Mouse (Mus musculus) embryonic facial prominence, embryonic 10.5 days (tissue): ENCODE results near the gene Prkaca. TPM values are rescaled to one million over a fixed set of nuclear protein-coding genes. Genes with fewer than 3 reads are reported as not detected.

Experiments used
- DNase-seq: peaks from one replicate; pipeline ENCODE4 v3.0.0-alpha.2; 2017; ENCODE audit warnings: low spot score
- H3K27ac ChIP-seq: fragments of 300-500 bp; sonication (generic); replicated peaks from 2 replicates; pipeline ENCODE4 v1.5.1; 2016; ENCODE audit warnings: mild to moderate bottlenecking
- H3K27me3 ChIP-seq: fragments of 300-500 bp; sonication (generic); replicated peaks from 2 replicates; pipeline ENCODE4 v1.6.1; 2016; ENCODE audit warnings: low read depth, mild to moderate bottlenecking; ENCODE audit not compliant: poor library complexity, severe bottlenecking
- H3K36me3 ChIP-seq: fragments of 300-500 bp; sonication (generic); replicated peaks from 2 replicates; pipeline ENCODE4 v1.6.1; 2016; ENCODE audit warnings: mild to moderate bottlenecking, moderate library complexity
- H3K4me1 ChIP-seq: fragments of 300-500 bp; sonication (generic); 2 replicates; pipeline ENCODE4 v1.6.1; 2016
- H3K4me3 ChIP-seq: fragments of 300-500 bp; sonication (generic); 2 replicates; pipeline ENCODE4 v1.5.1; 2016; ENCODE audit warnings: mild to moderate bottlenecking, moderate library complexity
- H3K9me3 ChIP-seq: fragments of 300-500 bp; sonication (generic); 2 replicates; pipeline ENCODE4 v1.6.1; 2016; ENCODE audit warnings: mild to moderate bottlenecking
- WGBS: fragments of 180-500 bp; shearing (Covaris S2); methylation state at CpG from one replicate; pipeline ENCODE4 v1.1.7; 2016; 5-methylcytosine and 5-hydroxymethylcytosine counted together
- microRNA counts: library from miRNA; unstranded; fragments of <30 nt; microRNA quantifications from one replicate; lab custom pipeline; 2017
- microRNA-seq: library from miRNA; unstranded; fragments of <30 nt; microRNA quantifications from one replicate; pipeline ENCODE4, GENCODE M21; 2017
- polyA plus RNA-seq: library from polyadenylated mRNA; unstranded; fragments of >200 nt; fragmentation: Nextera tagmentation; extraction: Ambion mirVana; gene quantifications from 2 replicates; pipeline ENCODE4 v1.2.1, GENCODE M21; 2016

The Prkaca gene
- polyA plus RNA-seq, 1 experiment from 2014 or later, result 153 TPM

- 14% methylated on average over 10 of the region's 10 CpGs for WGBS
- Histone ChIP-seq H3K4me1 (peaks cover 39% of the 10 kb centered on the region), H3K27ac (no peak overlapping the region), H3K9me3 (no peaks in the 10 kb centered on the region), H3K27me3 (peaks cover 53% of the 10 kb centered on the region), H3K4me3 (no peak overlapping the region), H3K36me3 (no peaks in the 10 kb centered on the region)
- DNase-seq, result no peak
These were observed 54.7 kb downstream of the Prkaca start for GRCm38 (mm10) chr8:84027449-84027848.

GRCm38 (mm10) chr8:84029272-84029671 is 56.5 kb downstream of the Prkaca start:
- DNase-seq, result no peak
- H3K36me3 ChIP-seq, result no peaks in the 10 kb centered on the region
- peaks cover 24% of the 10 kb centered on the region for H3K4me1 ChIP-seq
- H3K4me3 ChIP-seq, result no peak overlapping the region
- 88% methylated on average over 5 of the region's 5 CpGs for WGBS
- no peaks in the 10 kb centered on the region for H3K9me3 ChIP-seq
- no peak overlapping the region for H3K27ac ChIP-seq
- H3K27me3 ChIP-seq, result peaks cover 44% of the 10 kb centered on the region

GRCm38 (mm10) chr8:84032777-84033176 is 60.0 kb downstream of the Prkaca start:
- H3K4me3 ChIP-seq, result no peak overlapping the region
- no peaks in the 10 kb centered on the region for H3K36me3 ChIP-seq
- 0 out of 2 replicates have a peak, but pooled peaks cover 2% of the 10 kb centered on the region for H3K4me1 ChIP-seq
- H3K27ac ChIP-seq, result no peak overlapping the region
- WGBS, result 79% methylated on average over 4 of the region's 4 CpGs
- no peaks in the 10 kb centered on the region for H3K9me3 ChIP-seq
- peaks cover 32% of the 10 kb centered on the region for H3K27me3 ChIP-seq
- no peak for DNase-seq

- H3K36me3 ChIP-seq, result no peaks in the 10 kb centered on the region
- no peaks in the 10 kb centered on the region for H3K9me3 ChIP-seq
- H3K27me3 ChIP-seq, result peaks cover 67% of the 10 kb centered on the region
- H3K27ac ChIP-seq, result no peak overlapping the region
- DNase-seq, result no peak
- peaks cover 16% of the 10 kb centered on the region for H3K4me1 ChIP-seq
- WGBS, result 76% methylated on average over 5 of the region's 5 CpGs
- H3K4me3 ChIP-seq, result no peak overlapping the region
These were observed 65.2 kb downstream of the Prkaca start for GRCm38 (mm10) chr8:84038015-84038414.

- WGBS, result 10% methylated on average over 5 of the region's 5 CpGs
- DNase-seq, result peak; percentile 86
- Histone ChIP-seq H3K4me1 (peaks cover 18% of the 10 kb centered on the region), H3K27me3 (peaks cover 78% of the 10 kb centered on the region), H3K9me3 (no peaks in the 10 kb centered on the region), H3K27ac (no peak overlapping the region), H3K4me3 (no peak overlapping the region), H3K36me3 (no peaks in the 10 kb centered on the region)
These were observed 66.3 kb downstream of the Prkaca start for GRCm38 (mm10) chr8:84039050-84039449.

GRCm38 (mm10) chr8:84042066-84042947 is 69.5 kb downstream of the Prkaca start, which contains the start of gene Il27ra:
Gene Il27ra, minus strand, starts transcription at chr8:84042589.
- H3K9me3 ChIP-seq, result no peaks in the 10 kb centered on the region
- H3K27ac ChIP-seq, result no peak within 1 kb of the TSS
- peak; percentile 75 for DNase-seq
- peak within 1 kb of the TSS; percentile 56 for H3K4me3 ChIP-seq
- peaks cover 93% of the 10 kb centered on the region for H3K27me3 ChIP-seq
- no peaks in the 10 kb centered on the region for H3K36me3 ChIP-seq
- peaks cover 26% of the 10 kb centered on the region for H3K4me1 ChIP-seq
- WGBS, result 4% methylated on average over 40 of the region's 40 CpGs

- Histone ChIP-seq H3K4me1 (peaks cover 26% of the 10 kb centered on the region), H3K36me3 (no peaks in the 10 kb centered on the region), H3K4me3 (peak overlapping the region; percentile 56), H3K27ac (no peak overlapping the region), H3K9me3 (no peaks in the 10 kb centered on the region), H3K27me3 (peaks cover 87% of the 10 kb centered on the region)
- peak; percentile 20 for DNase-seq
- 32% methylated on average over 12 of the region's 12 CpGs for WGBS
These were observed 70.2 kb downstream of the Prkaca start for GRCm38 (mm10) chr8:84042948-84043342.

- Histone ChIP-seq H3K4me3 (no peak overlapping the region; the same call in 1 of the 2 replicates), H3K36me3 (no peaks in the 10 kb centered on the region), H3K9me3 (no peaks in the 10 kb centered on the region), H3K4me1 (peaks cover 26% of the 10 kb centered on the region), H3K27me3 (peaks cover 77% of the 10 kb centered on the region), H3K27ac (no peak overlapping the region)
- 4% methylated on average over 7 of the region's 7 CpGs for WGBS
- peak; percentile 24 for DNase-seq
These were observed 71.3 kb downstream of the Prkaca start for GRCm38 (mm10) chr8:84044103-84044502.

- no peak for DNase-seq
- H3K27me3 ChIP-seq, result peaks cover 71% of the 10 kb centered on the region
- H3K27ac ChIP-seq, result no peak within 1 kb of the TSS
- H3K9me3 ChIP-seq, result no peaks in the 10 kb centered on the region
- peaks cover 26% of the 10 kb centered on the region for H3K4me1 ChIP-seq
- peak within 1 kb of the TSS; percentile 35 for H3K4me3 ChIP-seq
- WGBS, result 9% methylated on average over 9 of the region's 9 CpGs
- H3K36me3 ChIP-seq, result no peaks in the 10 kb centered on the region
These were observed 72.1 kb downstream of the Prkaca start, which contains the start of gene Rln3 for GRCm38 (mm10) chr8:84044900-84045299. Gene Rln3, minus strand, starts transcription at chr8:84045000.

MicroRNAs within 50 kb of the gene (microRNA counts, 519-probe panel; counts per million panel counts)
- 188 counts per million, percentile 57 among the panel's probes with 10 or more counts for microRNA mmu-miR-1199 (lab: Ali Mortazavi, UCI)

Small RNA genes within 50 kb of the gene (microRNA-seq; reads per million reads assigned to microRNA genes)
- not detected for gene Gm44330
- gene Gm44450, result not detected
- gene Mir1199, result 3.7 reads per million, percentile 6 among the genes with 10 or more reads in this experiment
- gene Mir8111, result 1.2 reads per million

Other genes with a start within 250 kb of the Prkaca start
- 7.8 and 11.5 TPM in 2 replicates for gene Adgre5, start 231.7 kb upstream of the Prkaca start, polyA plus RNA-seq
- gene Adgrl1, start 72.9 kb upstream of the Prkaca start, polyA plus RNA-seq, result 12.4 and 13.9 TPM in 2 replicates
- 0.54 and 1.0 TPM in 2 replicates for gene Gm10644, start 17.8 kb upstream of the Prkaca start, polyA plus RNA-seq
- 95.4 and 105 TPM in 2 replicates for gene Asf1b, start 17.5 kb upstream of the Prkaca start, polyA plus RNA-seq
- 12.1 and 12.2 TPM in 2 replicates for gene Samd1, start 24.7 kb downstream of the Prkaca start, polyA plus RNA-seq
- gene 1700067K01Rik, start 28.5 kb downstream of the Prkaca start, polyA plus RNA-seq, result 0.60 and 1.0 TPM in 2 replicates
- gene 2210011C24Rik, start 39.2 kb downstream of the Prkaca start, polyA plus RNA-seq, result 0.28 TPM in 1 of 2 replicates, not detected in the other
- gene Palm3, start 48.5 kb downstream of the Prkaca start, polyA plus RNA-seq, result 9.3 and 11.5 TPM in 2 replicates
- 0.16 and 0.29 TPM in 2 replicates for gene Il27ra, start 69.6 kb downstream of the Prkaca start, polyA plus RNA-seq
- not detected in 2 replicates for gene Rln3, start 72.0 kb downstream of the Prkaca start, polyA plus RNA-seq
- gene Gm10643, start 92.1 kb downstream of the Prkaca start, polyA plus RNA-seq, result 1.1 and 1.4 TPM in 2 replicates
- gene Rfx1, start 93.8 kb downstream of the Prkaca start, polyA plus RNA-seq, result 9.7 TPM in 2 replicates
- gene Dcaf15, start 131.8 kb downstream of the Prkaca start, polyA plus RNA-seq, result 15.9 and 18.0 TPM in 2 replicates
- gene Podnl1, start 153.0 kb downstream of the Prkaca start, polyA plus RNA-seq, result 0.08 and 0.12 TPM in 2 replicates
- gene Cc2d1a, start 174.9 kb downstream of the Prkaca start, polyA plus RNA-seq, result 20.4 and 21.0 TPM in 2 replicates
- 1.5 and 1.8 TPM in 2 replicates for gene 4930432K21Rik, start 175.0 kb downstream of the Prkaca start, polyA plus RNA-seq
- gene Nanos3, start 212.2 kb downstream of the Prkaca start, polyA plus RNA-seq, result 2.4 and 3.5 TPM in 2 replicates